Mouse (Mus musculus) G1E-ER4 (cell line): ENCODE results near the gene Pkd1l3. TPM values are rescaled to one million over a fixed set of nuclear protein-coding genes. Genes with fewer than 3 reads are reported as not detected.

ENCODE experiments used
- GATA1 ChIP-seq: IDR thresholded peaks from one replicate; pipeline ENCODE4 v1.8.0; 2012; ENCODE audit warnings: low read length, inconsistent platforms
- polyA plus RNA-seq: library from polyadenylated mRNA; stranded (reverse); fragments of >175 nt; gene quantifications from 2 replicates; pipeline ENCODE4 v1.2.3, GENCODE M21; 2012

Pkd1l3 gene
- polyA plus RNA-seq, 1 experiment: 1.4 TPM

DNA sequence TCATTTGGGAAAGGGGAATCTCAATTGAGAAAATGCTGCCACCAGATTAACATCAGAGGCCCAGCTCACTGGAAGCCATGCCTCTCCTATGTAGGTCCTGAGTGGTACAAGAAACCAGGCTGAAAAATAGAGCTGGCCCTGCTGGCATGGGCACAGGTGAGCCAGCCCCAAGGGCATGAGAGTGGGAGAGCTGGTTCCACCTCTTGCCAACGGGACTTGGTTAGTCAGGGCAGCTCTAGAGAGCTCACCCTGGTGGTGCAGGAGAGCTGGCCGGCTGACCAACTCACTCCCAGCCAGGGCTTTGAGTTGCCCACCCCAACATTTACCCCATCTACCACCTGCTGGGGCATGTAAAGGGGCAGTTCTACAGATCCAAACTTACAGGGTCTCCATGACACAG lies 59.3 kb downstream of the Pkd1l3 start:
- no peak for TF ChIP-seq GATA1

DNA sequence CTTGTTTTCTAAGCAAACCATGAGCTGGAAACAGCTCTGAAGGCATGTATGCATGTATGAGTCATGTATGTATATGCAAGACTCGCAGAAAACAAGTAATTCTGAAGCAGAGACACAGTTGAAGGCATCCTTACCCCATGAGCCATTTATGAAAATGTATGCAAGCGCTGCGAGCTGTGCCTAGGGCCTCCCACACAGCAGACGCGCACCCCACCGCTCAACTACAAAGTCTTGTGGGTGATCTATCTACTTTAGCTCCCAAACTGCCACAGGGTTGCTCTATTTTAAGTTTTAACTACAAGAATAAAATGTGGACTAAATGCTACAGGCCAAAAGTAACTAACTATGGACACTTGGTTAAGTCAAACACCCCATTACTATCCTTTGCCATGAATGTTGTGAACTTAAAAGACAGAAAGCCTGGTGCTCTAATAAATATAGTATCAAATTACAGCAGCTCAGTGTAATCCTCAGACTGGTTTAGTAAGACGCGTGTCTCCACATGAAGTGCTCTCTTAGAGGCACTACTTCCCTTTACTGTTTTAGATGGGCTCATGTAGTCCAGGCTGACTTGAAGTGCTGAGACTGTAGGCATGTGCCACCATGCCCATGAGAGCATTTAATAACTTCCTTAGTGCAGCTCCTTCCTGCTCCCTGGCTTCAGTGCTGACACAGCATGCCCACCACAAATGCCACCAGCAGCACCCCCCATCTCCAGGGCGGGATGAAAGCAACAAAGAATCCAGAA lies 61.8 kb downstream of the Pkd1l3 start:
- no peak for TF ChIP-seq GATA1

DNA sequence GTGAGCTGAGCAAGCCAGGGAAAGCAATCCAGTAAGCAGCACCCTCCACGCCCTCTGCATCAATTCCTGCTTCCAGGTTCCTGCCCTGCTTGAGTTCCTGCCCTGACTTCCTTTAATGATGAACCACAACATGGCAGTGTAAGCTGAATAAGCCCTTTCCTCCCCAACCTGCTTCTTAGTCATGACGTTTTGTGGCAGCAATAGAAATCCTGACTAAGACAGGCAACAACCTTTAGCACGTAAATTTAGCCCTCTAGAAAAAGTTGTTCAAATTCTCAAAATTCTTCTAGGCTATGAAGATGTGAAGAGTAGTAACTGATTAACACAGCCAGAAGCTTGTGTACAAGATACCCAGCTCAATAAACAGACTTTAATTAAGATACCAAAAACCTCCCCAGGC lies 67.2 kb downstream of the Pkd1l3 start:
- no peak for TF ChIP-seq GATA1

DNA sequence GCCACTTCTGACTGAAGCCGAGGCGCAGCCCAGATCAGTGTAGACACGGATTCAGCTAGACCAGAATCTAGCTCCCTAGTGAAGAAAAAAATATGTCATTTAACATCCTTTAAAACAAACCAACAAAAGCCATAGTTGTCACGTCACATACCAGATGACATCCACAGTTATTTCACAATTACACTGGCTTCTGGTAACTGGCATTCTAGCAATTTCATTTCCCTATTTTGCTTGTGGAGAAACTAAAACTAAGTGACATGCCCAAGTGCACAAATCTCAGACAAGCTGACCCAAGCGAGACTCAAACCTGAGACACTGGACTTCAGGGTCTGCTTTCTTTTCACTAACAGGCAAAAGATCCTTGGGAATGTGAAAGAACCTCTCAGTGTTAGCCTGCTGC lies 67.8 kb downstream of the Pkd1l3 start:
- TF ChIP-seq GATA1: no peak

DNA sequence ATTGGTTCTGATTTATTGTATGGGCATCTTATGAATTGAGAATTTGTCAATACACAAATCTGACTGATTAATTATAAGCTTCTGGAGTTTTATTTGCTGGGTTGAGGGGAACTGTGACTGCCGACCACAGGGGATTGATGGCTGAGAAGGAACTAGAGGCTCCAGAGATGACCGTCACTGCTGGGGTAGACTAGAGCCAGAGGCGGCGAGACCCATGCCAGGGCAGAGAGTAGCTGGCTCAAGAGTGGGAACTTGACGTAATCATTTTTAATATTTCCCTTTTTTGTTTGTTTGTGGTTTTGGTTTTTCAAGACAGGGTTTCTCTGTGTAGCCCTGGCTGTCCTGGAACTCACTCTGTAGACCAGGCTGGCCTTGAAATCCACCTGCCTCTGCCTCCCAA lies 72.9 kb downstream of the Pkd1l3 start:
- no peak for TF ChIP-seq GATA1

DNA sequence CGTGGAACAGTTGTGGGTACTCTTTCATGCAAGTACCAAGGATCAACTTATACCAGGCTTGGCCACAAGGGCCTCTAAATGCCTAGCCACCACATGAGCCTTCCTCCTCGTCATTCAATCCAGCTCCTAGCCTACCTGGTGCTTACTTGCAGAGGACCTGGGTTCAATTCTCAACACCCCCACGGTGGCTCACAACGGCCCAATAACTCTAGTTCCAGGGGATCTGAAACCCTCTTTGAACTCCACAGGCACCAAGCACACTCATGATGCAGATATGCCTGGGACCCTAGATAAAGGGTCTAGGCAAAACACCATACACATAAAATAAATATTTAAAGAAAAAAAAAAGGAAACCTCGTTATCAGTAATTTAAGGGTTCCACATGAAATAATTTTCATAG lies 77.5 kb downstream of the Pkd1l3 start:
- no peak for TF ChIP-seq GATA1

DNA sequence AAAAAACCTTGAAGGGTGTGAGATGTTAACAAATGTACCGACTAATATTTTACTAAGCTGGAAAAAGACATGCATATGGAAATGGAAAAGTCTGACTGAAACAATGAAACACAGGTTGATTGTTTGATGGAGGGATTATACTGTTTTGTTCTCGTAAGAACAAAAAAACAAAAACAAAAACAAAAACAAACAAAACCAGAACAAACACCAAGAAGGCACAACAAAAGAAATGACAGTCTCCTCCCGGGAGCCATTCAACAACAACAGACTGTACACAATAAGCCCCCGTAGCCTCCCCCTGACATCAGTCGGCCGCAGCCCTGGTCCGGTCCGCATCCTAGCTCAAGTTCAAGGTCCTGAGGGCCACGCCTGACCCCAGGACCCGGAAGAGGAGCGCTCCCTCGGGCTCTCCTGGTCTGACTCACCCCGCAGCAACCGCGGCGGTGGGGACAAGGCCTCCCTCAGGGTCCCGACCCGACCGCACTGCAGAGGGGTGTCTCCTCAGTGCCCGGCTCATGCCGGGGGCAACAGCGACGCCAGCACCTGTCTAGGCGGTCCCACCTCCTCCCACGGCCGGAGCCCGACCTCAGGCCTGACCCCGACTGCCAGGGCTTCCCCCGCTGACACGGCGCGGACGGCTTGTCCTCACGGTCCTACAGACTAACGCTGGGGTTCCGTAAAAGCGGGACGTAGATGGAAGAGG lies 78.3 kb downstream of the Pkd1l3 start:
- no peak for TF ChIP-seq GATA1

DNA sequence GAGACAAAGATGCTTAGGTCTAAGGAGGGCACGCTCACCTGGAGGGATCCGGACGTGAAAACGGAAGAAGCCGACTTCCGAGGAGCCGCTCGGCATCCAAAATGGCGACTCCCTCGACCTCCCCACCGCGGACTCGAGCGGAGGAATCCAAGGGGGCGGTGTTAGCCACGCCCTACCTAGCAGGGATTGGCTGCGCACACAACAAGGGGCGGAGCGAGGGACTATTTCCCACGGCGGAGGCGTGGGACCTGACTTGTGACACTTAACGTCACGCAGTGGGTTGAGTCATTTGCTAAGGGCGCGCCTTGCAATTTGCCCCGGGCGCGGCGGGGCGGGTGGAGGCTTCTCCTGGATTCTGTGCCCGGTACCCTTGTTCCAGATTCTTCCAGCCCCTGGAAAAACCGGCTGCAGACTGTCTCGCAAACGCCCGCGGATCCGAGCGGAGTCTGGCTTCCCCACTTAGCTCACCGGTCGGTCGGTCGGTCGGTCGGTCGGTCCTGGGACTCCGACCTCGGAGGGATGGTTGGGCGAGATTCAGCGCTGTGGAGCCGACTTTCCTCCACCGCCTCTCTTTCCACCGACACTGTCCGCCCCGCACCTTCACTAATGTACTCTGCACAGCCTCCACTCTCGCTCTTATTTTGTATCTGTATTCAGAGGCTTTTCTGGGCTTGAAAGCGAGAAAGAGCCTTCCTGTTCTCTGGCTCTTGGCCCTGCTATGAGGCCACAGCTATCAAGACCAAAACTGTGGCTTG lies 79.0 kb downstream of the Pkd1l3 start, which contains the start of gene Ist1:
TSS of gene Ist1 (minus strand) at position 115 of the 755 bp plus-strand sequence.
- no peak for TF ChIP-seq GATA1

DNA sequence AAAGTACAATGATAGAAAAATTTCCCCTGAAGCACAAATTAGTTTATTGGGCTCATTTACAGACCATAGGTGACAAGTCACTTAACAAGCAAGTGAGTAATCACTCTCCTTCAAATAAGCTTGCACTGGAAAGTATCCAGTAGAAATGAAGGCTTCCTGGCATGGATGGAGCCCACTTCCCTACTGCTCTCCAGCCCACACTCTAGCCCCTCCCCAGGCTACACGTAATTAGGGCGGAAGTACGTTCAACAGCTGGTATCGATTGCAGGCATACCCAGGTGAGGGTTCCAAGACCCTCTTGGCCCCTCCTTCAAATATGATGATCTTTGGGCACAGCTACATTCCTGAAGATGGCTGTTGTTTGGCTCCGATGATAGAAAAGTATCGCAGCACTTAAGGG lies 79.8 kb downstream of the Pkd1l3 start:
- no peak for TF ChIP-seq GATA1

DNA sequence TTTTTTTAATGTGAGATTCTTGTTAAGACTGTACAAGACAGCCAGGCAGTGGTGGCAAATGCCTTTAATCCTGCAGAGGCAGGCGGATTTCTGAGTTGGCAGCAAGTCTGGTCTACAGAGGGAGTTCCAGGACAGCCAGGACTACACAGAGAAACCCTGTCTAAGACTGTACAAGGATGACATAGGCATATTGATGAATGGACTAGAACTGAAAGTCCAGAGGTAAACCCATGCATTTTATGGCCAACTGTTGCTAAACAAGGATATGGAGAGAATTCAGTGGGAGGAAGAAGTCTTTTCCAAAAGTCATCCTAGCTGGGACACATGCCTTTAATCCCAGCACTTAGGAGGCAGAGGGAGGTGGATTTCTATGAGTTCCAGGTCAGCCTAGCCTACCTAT lies 83.4 kb downstream of the Pkd1l3 start:
- no peak for TF ChIP-seq GATA1

DNA sequence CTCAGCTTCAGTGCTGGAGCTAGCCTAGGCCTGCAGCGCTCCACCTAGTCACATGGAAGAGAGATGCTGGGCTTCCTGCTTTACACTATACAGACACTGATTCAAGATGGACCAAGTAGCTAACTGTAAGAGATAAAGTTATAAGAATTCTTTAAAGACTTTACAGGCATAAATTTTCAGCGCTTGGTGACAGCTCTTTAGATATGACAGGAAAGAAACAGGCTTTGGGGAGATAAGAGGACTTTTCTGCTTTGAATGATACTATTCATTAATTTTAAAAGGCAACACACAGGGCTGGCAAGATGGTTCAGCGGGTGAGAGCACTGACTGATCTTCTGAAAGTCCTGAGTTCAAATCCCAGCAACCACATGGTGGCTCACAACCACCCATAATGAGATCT lies 84.2 kb downstream of the Pkd1l3 start:
- TF ChIP-seq GATA1: no peak

DNA sequence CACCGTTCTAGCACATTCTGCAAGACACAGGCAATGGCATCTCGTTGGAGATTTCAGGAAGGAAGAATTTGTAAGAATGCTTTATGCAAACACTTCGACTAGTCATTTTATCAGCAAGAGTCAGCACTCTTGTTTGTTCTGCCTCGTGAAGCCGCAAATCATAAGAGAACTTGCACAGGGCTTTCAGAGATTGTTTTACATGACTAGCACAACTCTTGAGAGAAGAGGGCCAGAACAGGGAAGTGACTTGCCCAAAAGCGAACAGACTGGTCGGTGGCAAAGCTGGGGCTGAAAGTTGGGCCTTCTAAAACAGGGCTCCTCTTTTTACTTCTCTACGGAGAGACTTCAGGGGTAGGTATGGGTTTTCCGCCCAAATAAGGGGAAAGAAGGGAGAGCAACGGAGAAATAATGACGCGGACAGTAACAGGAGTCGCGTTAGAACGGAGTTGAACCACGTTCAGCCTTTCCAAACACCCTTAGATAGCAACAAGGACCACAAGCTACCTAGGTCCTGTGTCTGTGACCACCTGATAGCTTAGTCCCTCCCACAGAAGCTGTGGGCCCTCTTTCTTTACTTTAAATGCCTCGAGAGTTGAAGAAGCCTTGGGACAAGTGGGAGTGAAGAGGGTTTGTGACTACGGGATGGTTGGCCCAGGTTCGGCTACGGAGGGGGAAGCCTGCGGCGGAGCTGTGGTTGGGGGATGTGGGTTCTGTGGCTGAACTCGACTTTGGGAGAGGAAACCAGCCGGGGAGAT lies 90.4 kb downstream of the Pkd1l3 start:
- TF ChIP-seq GATA1: no peak

DNA sequence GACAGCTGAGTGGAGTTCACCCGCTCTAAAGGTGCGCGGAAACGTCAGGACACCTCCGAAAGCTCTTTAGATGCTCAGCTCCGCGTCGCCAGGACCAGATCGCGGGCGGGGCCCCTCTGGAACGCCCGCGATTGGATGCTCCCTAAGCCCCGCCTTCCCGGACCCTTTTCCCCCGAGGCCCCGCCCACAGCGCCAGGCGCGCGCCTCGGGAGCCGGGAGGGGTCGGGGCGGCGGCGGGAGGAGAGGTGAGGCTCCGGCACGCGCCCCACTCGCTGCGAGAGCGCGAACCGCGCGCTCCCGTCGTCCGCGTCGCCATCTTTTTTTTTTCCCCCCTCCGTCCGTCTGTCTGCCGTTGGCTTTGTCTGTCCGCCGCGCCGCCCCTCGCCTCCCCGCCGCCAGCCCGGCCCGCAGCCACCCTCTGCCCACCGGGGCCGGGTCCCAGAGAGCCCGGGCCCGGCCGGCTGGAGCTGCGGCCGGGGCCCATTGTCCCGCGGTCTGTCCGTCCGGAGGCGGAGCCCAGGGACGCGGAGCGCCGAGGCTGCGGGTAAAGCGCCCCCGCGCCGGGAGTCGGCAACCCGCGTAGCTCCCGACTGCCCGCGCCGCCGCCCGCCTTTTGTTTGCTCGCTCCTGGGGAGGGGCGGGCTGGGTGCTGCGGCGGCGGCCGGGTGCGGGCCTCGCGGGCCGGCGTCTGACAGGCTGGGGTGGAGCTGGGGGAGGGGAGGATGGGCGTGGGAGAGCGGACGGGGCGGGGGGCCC lies 91.2 kb downstream of the Pkd1l3 start, which contains the start of gene Zfp821:
TSS of gene Zfp821 (plus strand) at position 227 of the 756 bp plus-strand sequence.
- TF ChIP-seq GATA1: no peak

DNA sequence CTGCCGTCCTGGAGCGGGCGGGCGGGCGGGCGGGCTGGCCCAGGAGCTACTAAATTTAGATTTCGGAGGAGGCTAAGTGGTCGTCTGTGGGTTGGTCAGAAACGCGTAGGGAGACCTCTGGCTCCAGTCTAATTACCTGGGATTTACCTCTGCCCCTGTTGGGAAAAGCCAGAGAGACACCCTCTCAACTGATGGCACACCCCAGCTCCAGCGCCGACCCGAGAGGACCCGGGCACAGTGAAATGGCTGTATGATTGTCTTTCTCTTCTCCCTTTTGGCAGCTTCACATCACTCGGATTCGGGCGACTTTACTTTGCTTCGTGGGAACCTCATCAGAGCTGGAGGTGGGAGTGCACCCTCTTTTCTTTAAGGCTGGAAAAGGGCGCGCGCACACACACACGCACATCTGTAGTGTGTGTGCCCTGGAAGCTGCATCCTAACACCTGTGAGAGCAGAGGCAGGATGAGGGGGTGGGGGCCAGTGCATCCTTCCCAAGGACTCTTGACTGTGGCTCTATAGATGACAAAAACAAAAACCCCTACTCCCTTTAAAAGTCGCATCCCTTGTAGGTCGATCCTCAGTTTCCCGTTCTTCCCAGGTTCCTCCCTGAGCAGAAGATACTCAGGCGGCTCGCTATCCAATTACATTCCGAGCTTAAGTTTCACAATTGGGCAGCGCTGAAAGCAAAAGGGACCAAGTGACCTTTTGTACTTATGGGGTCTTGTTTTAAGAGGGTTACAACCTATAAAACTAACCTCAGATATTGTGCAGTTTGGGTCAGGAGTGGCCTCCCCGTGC lies 92.0 kb downstream of the Pkd1l3 start:
- no peak for TF ChIP-seq GATA1
